Mouse (Mus musculus) heart, embryonic 14.5 days (tissue): ENCODE data around the gene Sin3b. TPM values are rescaled to one million over a fixed set of nuclear protein-coding genes. Genes with fewer than 3 reads are reported as not detected.

Experiments
- ATAC-seq: fragments of 200-750 bp; cut with Nextera tagmentation; 2 replicates; pipeline ENCODE4 v1.8.0; 2017; ENCODE audit warnings: low read depth, moderate TSS enrichment; ENCODE audit not compliant: insufficient number of reproducible peaks, insufficient read depth, low FRiP score
- H3K27ac ChIP-seq, 2 experiments: fragments of 200-500 bp in 1 of 2; fragments of 300-500 bp in 1 of 2; sonication (generic) in 1 of 2; replicated peaks in 1 of 2; 2 replicates each; pipeline ENCODE4 v1.5.1; 2012 to 2014; ENCODE audit warnings: low read depth in 2 of 2, low read length in 2 of 2, control low read depth in 1 of 2, mild to moderate bottlenecking in 1 of 2, mixed read lengths in 1 of 2; ENCODE audit not compliant: control insufficient read depth in 1 of 2, insufficient read depth in 1 of 2
- H3K27me3 ChIP-seq: fragments of 300-500 bp; sonication (generic); 2 replicates; pipeline ENCODE4 v1.6.1; 2014; ENCODE audit warnings: mild to moderate bottlenecking, low read length, control low read depth; ENCODE audit not compliant: control insufficient read depth, insufficient read depth
- H3K36me3 ChIP-seq: fragments of 300-500 bp; sonication (generic); 2 replicates; pipeline ENCODE4 v1.6.1; 2014; ENCODE audit warnings: mild to moderate bottlenecking, control low read depth, low read length, mixed read lengths; ENCODE audit not compliant: control insufficient read depth, insufficient read depth
- H3K4me1 ChIP-seq, 2 experiments: fragments of 200-500 bp in 1 of 2; fragments of 300-500 bp in 1 of 2; sonication (generic) in 1 of 2; 2 replicates each; pipeline ENCODE4 v1.6.1; 2012 to 2014; ENCODE audit warnings: low read length in 2 of 2, control low read depth in 1 of 2, mixed read lengths in 1 of 2; ENCODE audit not compliant: control insufficient read depth in 2 of 2, insufficient read depth in 2 of 2
- H3K4me2 ChIP-seq: fragments of 300-500 bp; sonication (generic); 2 replicates; pipeline ENCODE4 v1.6.1; 2014; ENCODE audit warnings: mild to moderate bottlenecking, low read length
- H3K4me3 ChIP-seq, 2 experiments: fragments of 200-500 bp in 1 of 2; fragments of 300-500 bp in 1 of 2; sonication (generic) in 1 of 2; 2 replicates each; pipeline ENCODE4 v1.5.1; 2012 to 2014; ENCODE audit warnings: low read length in 2 of 2, mild to moderate bottlenecking in 2 of 2, control low read depth in 1 of 2, low read depth in 1 of 2, moderate library complexity in 1 of 2; ENCODE audit not compliant: control insufficient read depth in 1 of 2, insufficient read depth in 1 of 2
- H3K9ac ChIP-seq: fragments of 300-500 bp; sonication (generic); 2 replicates; pipeline ENCODE4 v1.6.1; 2014; ENCODE audit warnings: mild to moderate bottlenecking, low read length
- H3K9me3 ChIP-seq: fragments of 300-500 bp; sonication (generic); 2 replicates; pipeline ENCODE4 v1.6.1; 2016; ENCODE audit warnings: low read length, control low read depth; ENCODE audit not compliant: control insufficient read depth
- WGBS: fragments of 180-500 bp; shearing (Covaris S2); extraction: QIAGEN DNeasy Blood & Tissue Kit; methylation state at CpG from one replicate; pipeline ENCODE4 v1.1.7; 2014; 5-methylcytosine and 5-hydroxymethylcytosine counted together
- microRNA-seq: library from miRNA; unstranded; fragments of <30 nt; microRNA quantifications from one replicate; pipeline ENCODE4, GENCODE M21; 2016
- polyA plus RNA-seq: library from polyadenylated mRNA; unstranded; fragments of >200 nt; fragmentation: Nextera tagmentation; extraction: Ambion mirVana; gene quantifications from 2 replicates; pipeline ENCODE4 v1.2.1, GENCODE M21; 2014

Sin3b gene
- polyA plus RNA-seq, 1 experiment from 2014 or later = 204 TPM

DNA sequence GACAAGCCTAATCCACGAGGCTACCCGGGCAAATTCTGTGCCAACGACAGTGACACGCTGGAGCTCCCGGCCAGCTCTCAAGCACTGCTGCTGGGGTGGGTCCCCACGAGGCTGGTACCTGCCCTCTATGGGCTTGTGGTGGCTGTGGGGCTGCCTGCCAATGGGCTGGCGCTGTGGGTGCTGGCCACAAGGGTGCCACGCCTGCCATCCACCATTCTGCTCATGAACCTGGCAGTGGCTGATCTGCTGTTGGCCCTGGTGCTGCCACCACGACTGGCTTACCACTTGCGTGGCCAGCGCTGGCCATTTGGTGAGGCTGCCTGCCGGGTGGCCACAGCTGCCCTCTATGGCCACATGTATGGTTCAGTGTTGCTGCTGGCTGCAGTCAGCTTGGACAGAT is 39.2 kb downstream of the Sin3b start:
- 87% methylated on average over 12 of the region's 12 CpGs for WGBS
- H3K4me1 ChIP-seq = peaks cover 0 to 4% of the 10 kb centered on the region in 2 experiments; a peak in 2 of 4 replicates
- no peak overlapping the region for H3K27ac ChIP-seq
- H3K36me3 ChIP-seq = peaks cover 16% of the 10 kb centered on the region
- ATAC-seq = no peak
- no peak overlapping the region for H3K4me2 ChIP-seq
- no peaks in the 10 kb centered on the region for H3K27me3 ChIP-seq
- no peak overlapping the region for H3K4me3 ChIP-seq
- H3K9me3 ChIP-seq = no peaks in the 10 kb centered on the region
- no peak overlapping the region for H3K9ac ChIP-seq

DNA sequence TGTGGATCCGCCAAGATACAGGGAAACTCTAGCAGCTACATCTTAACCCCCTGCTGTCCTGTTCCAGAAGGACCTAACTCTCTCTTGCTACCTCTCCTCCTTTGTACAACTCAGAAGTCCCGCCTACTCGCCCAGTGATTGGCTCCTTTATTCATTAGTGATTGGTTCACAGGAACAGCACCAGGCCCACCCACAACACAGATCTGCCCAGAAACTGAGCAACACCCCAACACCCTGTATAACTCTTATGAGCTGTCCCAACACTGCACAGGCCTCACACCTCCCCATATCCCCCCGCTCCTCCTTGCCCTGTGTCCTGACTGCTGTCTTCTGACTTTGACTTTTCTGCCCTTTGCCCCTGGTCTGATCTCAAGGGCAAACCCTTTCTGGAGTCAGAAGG is 42.6 kb downstream of the Sin3b start:
- no peak for ATAC-seq
- no peak overlapping the region for H3K4me3 ChIP-seq
- no peaks in the 10 kb centered on the region for H3K9me3 ChIP-seq
- no peak overlapping the region for H3K4me2 ChIP-seq
- H3K9ac ChIP-seq = no peak overlapping the region
- H3K36me3 ChIP-seq = no peaks in the 10 kb centered on the region
- peaks cover 0 to 4% of the 10 kb centered on the region in 2 experiments; a peak in 2 of 4 replicates for H3K4me1 ChIP-seq
- no peaks in the 10 kb centered on the region for H3K27me3 ChIP-seq
- 65% methylated on average over 4 of the region's 4 CpGs for WGBS
- H3K27ac ChIP-seq = no peak overlapping the region

DNA sequence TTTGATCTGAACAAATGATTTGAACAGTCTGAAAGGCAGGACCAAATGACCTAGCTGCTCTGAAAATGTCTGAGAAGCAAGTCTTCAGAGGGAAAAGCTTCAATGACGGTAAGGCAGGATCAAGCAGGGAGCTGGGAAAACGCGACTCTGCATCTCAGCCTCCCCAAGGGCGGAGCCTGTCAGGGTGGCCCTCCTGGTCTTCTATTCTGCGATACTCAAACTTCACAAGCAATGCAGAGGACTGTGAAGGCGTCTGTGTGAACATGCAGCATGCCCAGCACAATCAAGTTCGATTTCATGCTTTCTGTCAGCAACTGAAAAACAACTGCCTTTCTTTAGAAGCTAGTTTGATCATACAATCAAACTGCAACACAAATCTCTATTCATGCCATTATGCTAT is 43.7 kb downstream of the Sin3b start:
- 27% methylated on average over 7 of the region's 7 CpGs for WGBS
- H3K9me3 ChIP-seq = no peaks in the 10 kb centered on the region
- H3K4me3 ChIP-seq = no peak overlapping the region
- H3K27me3 ChIP-seq = no peaks in the 10 kb centered on the region
- peaks cover 0 to 2% of the 10 kb centered on the region in 2 experiments; a peak in 1 of 4 replicates for H3K4me1 ChIP-seq
- no peaks in the 10 kb centered on the region for H3K36me3 ChIP-seq
- no peak overlapping the region for H3K27ac ChIP-seq
- no peak overlapping the region for H3K9ac ChIP-seq
- no peak for ATAC-seq
- no peak overlapping the region for H3K4me2 ChIP-seq

DNA sequence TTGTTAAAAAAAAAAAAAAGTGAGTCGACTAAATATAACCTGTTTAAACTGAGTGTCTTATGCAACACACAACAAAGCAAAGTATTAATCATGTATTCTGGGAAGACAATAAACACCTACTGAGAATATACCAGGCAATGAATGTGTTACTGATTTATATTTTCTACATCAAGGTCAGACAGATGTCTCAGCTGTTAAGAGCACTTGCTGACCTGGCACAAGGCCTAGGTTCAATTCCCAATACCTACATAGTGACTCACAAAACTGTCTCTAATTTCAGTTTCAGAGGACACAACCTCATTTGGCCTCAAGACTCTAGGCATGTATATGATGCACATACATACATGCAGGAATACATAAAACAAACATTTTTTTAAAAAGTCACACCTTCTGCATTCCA is 54.7 kb downstream of the Sin3b start:
- H3K9me3 ChIP-seq = no peaks in the 10 kb centered on the region
- no peak overlapping the region for H3K4me3 ChIP-seq
- no peaks in the 10 kb centered on the region for H3K4me1 ChIP-seq
- no peak overlapping the region for H3K9ac ChIP-seq
- no peak for ATAC-seq
- no peak overlapping the region for H3K27ac ChIP-seq
- H3K4me2 ChIP-seq = no peak overlapping the region
- 81% methylated on average over 1 of the region's 1 CpGs for WGBS
- no peaks in the 10 kb centered on the region for H3K27me3 ChIP-seq
- no peaks in the 10 kb centered on the region for H3K36me3 ChIP-seq

DNA sequence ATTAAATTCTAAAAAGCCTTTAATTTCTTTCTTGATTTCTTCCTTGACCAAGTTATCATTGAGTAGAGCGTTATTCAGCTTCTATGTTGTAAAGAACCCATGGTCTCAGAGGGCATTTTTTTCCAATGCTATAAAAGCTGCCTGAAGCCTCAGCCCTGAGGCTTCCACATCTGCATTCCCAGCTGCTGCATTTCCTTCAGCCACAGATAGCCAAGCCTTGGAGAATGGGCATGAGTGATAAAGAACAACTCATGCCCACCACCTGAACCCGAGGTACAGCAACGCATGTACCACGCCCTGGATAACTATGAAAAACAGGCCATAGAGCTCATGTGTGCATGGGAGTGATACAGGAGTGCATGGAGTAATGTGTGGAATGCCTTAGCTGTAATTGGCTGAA is 57.6 kb downstream of the Sin3b start:
- Histone ChIP-seq H3K27ac (no peak overlapping the region), H3K4me1 (no peaks in the 10 kb centered on the region), H3K9ac (no peak overlapping the region), H3K9me3 (no peaks in the 10 kb centered on the region), H3K4me3 (no peak overlapping the region), H3K36me3 (no peaks in the 10 kb centered on the region), H3K27me3 (no peaks in the 10 kb centered on the region), H3K4me2 (no peak overlapping the region)
- 76% methylated on average over 4 of the region's 4 CpGs for WGBS
- ATAC-seq = no peak

DNA sequence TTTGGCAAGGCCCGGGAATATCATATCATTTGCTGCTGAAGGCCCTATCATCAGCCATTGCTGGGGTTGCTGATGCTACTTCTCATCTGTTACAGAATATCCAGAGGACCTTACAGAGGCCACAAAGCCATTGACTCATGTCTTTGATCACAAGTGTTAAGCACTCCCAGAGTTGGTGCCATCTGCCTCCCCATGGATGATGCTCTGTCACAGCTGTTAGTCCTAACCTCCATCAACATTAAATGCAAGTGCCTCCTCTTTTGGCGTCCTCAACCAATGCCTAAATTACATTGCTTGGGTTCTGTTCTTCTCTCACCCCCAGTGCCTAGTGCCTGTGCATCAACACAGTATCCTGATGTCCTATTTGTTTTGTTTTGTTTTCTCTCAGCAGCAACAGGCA is 78.5 kb downstream of the Sin3b start:
- 65% methylated on average over 2 of the region's 2 CpGs for WGBS

More for the DNA sequence above, 78.5 kb downstream of the Sin3b start:
- Histone ChIP-seq H3K27me3 (no peaks in the 10 kb centered on the region), H3K4me2 (no peak overlapping the region), H3K4me3 (no peak overlapping the region), H3K36me3 (no peaks in the 10 kb centered on the region), H3K9ac (no peak overlapping the region), H3K4me1 (no peaks in the 10 kb centered on the region), H3K27ac (no peak overlapping the region), H3K9me3 (no peaks in the 10 kb centered on the region)
- no peak for ATAC-seq

Small RNA genes lying within 50 kb of the gene (microRNA-seq; reads per million reads assigned to microRNA genes)
- not detected for gene Gm26237

Other genes starting within 250 kb of the Sin3b start
- gene Cherp, start 248.1 kb upstream of the Sin3b start, polyA plus RNA-seq = 30.9 and 34.7 TPM in 2 replicates
- 14.4 and 14.8 TPM in 2 replicates for gene Slc35e1, start 230.7 kb upstream of the Sin3b start, polyA plus RNA-seq
- gene Med26, start 175.0 kb upstream of the Sin3b start, polyA plus RNA-seq = 7.3 and 7.8 TPM in 2 replicates
- 122 and 126 TPM in 2 replicates for gene Smim7, start 152.2 kb upstream of the Sin3b start, polyA plus RNA-seq
- gene Tmem38a, start 151.2 kb upstream of the Sin3b start, polyA plus RNA-seq = 97.0 and 98.3 TPM in 2 replicates
- 0.14 and 0.19 TPM in 2 replicates for gene Nwd1, start 76.6 kb upstream of the Sin3b start, polyA plus RNA-seq
- 0.59 and 1.3 TPM in 2 replicates for gene F2rl3, start 38.6 kb downstream of the Sin3b start, polyA plus RNA-seq